Mouse (Mus musculus) layer of hippocampus, adult 9-11 months (tissue): ENCODE results near the gene Chrnb2.

Experiments
- DNase-seq: peaks from one replicate; pipeline ENCODE4 v3.0.0; 2022

Gene Chrnb2

GRCm38 (mm10) chr3:89776001-89776400 is 11.6 kb upstream of the Chrnb2 start:
- DNase-seq = no peak

GRCm38 (mm10) chr3:89774236-89774960 is 10.0 kb upstream of the Chrnb2 start:
- DNase-seq = no peak

GRCm38 (mm10) chr3:89773740-89774211 is 9.3 kb upstream of the Chrnb2 start:
- no peak for DNase-seq

GRCm38 (mm10) chr3:89772968-89773709 is 8.7 kb upstream of the Chrnb2 start, which contains the start of gene Ube2q1:
TSS of gene Ube2q1 (plus strand) at chr3:89773616.
- DNase-seq = peak; percentile 99

GRCm38 (mm10) chr3:89772588-89772967 is 8.1 kb upstream of the Chrnb2 start:
- DNase-seq = peak; percentile 71

GRCm38 (mm10) chr3:89770425-89771002 is 6.1 kb upstream of the Chrnb2 start:
- no peak for DNase-seq

- no peak for DNase-seq
Measured at GRCm38 (mm10) chr3:89769584-89769983, 5.2 kb upstream of the Chrnb2 start.

GRCm38 (mm10) chr3:89759786-89760185 is 4.6 kb downstream of the Chrnb2 start:
- no peak for DNase-seq

GRCm38 (mm10) chr3:89757851-89758250 is 6.6 kb downstream of the Chrnb2 start:
- DNase-seq = no peak

- DNase-seq = no peak
Measured at GRCm38 (mm10) chr3:89755283-89755682, 9.1 kb downstream of the Chrnb2 start.

- no peak for DNase-seq
Measured at GRCm38 (mm10) chr3:89752307-89752706, 12.1 kb downstream of the Chrnb2 start.

- no peak for DNase-seq
Measured at GRCm38 (mm10) chr3:89738509-89738908, 25.9 kb downstream of the Chrnb2 start.

GRCm38 (mm10) chr3:89732091-89732490 is 32.3 kb downstream of the Chrnb2 start:
- DNase-seq = no peak

- peak; percentile 72 for DNase-seq
Measured at GRCm38 (mm10) chr3:89730350-89731331, 33.8 kb downstream of the Chrnb2 start.

- no peak for DNase-seq
Measured at GRCm38 (mm10) chr3:89728848-89729247, 35.6 kb downstream of the Chrnb2 start.

GRCm38 (mm10) chr3:89727028-89727427 is 37.4 kb downstream of the Chrnb2 start:
- DNase-seq = peak; percentile 32

- DNase-seq = no peak
Measured at GRCm38 (mm10) chr3:89723400-89724084, 40.9 kb downstream of the Chrnb2 start.

- DNase-seq = no peak
Measured at GRCm38 (mm10) chr3:89722032-89722431, 42.4 kb downstream of the Chrnb2 start.

GRCm38 (mm10) chr3:89715967-89716256 is 48.5 kb downstream of the Chrnb2 start:
- DNase-seq = no peak

- DNase-seq = peak; percentile 29
Measured at GRCm38 (mm10) chr3:89715207-89715966, 49.0 kb downstream of the Chrnb2 start.
